Mouse (Mus musculus): ENCODE data around the gene Prr15l.

The Prr15l gene

GRCm38 (mm10) chr11:96928088-96928487 is at the start of gene Prr15l:
Prr15l (plus strand) TSS chr11:96928104.
- no peak for DNase-seq (ENCODE audit: low read depth)

DNA sequence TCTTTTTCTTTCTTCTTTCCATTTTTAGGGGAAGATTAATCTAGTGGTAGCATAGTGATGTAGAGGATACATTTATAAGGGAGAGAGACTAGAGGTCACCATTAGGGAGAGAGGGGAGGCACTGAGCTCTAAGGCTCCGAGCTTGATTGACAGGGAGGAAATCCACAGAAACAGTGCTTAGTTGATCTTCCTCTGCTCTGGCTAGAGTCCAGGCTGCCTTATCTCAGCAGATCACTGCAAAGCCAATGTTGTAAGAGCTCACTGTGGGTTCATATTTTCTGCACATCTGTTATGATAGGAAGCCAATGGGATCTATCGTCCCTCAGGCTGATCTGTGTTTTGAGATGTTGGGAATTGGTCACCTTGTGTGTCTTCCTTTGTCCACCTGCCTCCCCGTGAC is 49.2 kb upstream of the Prr15l start:
- no peak for DNase-seq (ENCODE audit: low read depth)

- no peak for DNase-seq (ENCODE audit: low read depth)
Observed at GRCm38 (mm10) chr11:96879359-96879758, 48.5 kb upstream of the Prr15l start.

GRCm38 (mm10) chr11:96880296-96880695 is 47.6 kb upstream of the Prr15l start:
- no peak for DNase-seq (ENCODE audit: low read depth)

GRCm38 (mm10) chr11:96885901-96886340 is 42.0 kb upstream of the Prr15l start:
- DNase-seq (ENCODE audit: low read depth): no peak

DNA sequence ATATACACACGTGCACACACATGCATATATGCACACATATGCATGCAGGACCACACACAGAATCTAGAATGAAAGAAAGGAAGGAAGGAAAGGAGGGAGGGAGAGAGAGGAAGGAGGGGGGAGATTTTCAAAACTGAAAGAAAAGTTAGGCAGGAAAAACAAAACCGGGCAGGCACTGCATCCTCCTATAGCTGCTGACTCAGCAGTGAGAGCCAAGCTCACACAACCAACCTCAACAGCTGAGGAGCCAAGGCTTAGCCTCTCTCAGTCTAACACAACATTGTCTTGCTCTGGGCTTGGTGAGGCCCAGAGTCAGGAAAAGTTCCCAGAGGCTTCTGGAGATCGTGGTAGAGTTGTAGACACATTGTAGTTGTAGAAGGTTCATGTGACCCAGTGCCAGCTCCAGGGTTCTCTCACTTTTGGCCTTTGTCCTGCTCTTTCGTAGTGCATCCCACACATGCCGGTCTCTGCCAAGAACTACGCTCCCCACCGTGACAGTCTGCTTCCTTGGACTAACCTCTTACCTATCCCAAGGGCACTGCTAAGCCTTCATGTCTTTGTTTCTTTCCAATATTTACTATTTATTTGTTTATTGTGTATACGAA is 40.9 kb upstream of the Prr15l start:
- no peak for DNase-seq (ENCODE audit: low read depth)

GRCm38 (mm10) chr11:96891784-96892527 is 35.9 kb upstream of the Prr15l start:
- no peak for DNase-seq (ENCODE audit: low read depth)

DNA sequence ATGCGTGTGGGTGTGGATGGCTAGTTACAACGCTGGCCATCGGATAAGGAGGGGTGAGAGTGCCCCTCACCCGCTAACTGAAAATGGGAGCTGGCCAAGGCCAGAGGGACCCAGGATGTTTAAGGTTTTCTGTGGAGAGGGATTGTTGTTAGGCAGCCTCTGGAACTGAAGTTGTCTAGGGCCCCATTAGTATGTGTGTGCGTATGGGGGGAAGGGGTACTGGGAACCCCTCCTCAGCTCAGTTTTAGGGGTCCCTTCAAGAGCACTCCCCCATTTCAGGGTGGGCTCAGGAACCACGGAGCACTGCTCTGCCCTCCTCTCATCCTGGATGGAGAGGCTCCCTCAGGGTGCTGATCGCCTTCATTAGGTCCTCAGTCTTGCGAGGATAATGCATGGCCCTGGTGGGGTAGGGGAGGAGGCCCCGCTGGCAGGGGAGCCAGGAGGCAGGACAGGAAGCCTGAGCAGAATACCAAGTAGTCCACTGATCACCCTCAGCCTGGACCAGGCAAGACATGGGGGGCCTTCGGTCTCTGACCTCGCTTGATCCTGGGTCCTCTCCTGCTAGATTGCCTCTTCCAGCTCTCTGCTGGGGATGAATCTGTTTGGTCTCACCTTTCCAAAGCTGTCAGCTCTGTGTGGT is 34.6 kb upstream of the Prr15l start:
- DNase-seq (ENCODE audit: low read depth): no peak

GRCm38 (mm10) chr11:96895886-96896285 is 32.0 kb upstream of the Prr15l start:
- DNase-seq (ENCODE audit: low read depth): no peak

DNA sequence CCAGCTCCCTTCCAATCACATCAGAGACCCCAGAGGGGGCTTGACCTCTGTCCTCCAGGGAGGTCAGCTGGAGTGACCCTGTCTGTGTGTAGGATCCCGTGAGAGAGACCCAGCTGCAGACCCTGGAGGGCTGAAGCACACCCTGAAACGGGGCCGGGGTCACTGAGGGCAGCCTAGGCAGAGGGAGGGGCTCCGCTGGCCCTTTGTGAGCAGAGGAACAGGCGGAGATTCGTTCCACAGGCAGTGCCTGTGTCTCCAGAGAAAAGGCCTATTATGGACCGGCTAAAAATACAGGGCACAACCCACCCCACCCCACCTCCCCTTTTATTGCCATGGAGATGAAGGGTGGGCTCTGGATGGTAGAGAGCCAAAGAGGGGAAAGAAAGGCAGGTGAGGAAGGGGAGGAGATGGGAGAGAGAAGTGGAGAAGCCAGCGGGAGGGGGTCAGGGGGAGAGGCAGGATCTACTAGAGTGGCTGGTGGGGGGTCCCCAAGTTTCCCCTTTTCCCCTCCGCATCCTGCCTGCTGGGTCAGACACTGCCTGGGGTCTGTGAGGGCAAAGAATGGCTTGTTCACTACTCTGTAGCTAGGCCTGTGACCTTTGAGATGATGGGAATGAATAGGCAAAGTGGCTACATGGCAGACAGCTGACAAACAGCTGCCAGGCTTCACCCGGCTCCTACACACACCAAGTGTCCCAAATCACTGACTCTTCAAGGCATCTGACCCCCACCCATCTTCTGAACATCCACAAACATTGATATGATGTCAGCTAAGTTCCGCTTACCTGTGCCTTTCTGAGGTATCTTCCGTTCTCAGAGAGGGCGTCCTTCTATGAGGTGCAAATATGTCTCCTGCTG is 28.2 kb upstream of the Prr15l start:
- no peak for DNase-seq (ENCODE audit: low read depth)

DNA sequence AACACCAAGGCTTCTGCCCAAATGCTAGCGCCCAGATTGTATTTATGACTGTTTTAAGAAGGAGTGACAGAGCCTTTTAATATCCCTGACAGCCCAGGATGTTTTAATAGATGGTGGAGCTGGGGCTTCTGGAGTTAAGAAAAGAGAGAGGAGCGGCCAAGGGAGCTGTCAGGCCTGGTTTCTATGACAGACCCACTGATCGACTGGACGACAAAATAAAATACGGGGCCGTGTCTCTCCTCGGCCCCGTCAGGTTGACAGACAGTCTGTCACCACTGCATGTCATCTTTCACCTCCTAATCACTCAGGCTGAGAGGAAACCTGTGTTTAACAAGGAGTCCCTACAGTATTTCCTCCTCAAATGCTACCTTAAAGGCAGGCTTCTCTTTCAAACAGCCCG is 26.6 kb upstream of the Prr15l start:
- no peak for DNase-seq (ENCODE audit: low read depth)

DNA sequence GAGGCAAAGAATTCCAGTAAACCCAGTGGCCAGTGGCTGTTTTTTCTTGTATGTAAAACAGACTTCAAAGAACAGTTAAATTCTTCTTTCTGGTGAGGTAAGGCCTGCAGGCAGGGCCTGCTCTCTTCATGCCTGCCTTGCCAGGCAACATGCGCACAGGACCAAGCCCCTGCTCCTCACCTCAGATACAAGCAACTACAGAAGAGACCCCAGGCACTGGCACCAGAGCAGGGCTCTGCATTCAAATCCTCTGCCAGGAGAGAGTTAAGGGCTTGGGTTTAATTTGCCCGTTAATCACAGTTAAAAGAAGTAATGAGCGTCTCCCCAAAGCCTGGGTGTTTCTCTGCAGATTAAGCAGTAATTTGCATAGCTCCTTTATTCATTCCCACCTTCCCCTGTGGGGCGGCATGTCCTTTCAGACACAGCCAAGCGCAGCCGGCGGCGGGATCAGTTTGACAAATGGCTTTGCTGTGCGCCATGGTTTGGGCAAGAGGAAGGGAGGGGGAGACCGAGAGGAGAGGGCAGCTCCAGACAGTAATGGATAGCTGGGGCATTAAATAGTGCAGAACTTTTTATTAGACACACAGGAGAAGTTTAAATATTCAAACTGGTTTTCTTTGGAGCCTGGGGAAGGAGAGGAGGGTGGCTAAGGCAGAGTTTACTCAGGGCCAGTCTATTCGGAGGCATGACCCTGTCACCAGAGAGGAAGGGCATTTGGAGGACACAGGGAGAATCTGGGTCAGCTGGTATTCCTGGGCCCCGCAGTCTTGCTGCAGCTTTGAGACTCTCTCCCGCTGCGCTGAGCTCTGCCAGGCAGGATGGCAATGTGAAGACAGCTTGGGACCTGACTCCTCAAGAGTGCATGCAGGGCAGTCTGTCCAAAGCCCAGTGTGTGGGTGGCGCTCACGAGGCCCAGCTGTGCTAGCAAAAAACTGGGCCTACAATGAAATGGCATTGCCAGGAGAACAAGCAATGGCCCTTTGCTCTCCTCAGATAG is 25.0 kb upstream of the Prr15l start:
- no peak for DNase-seq (ENCODE audit: low read depth)

GRCm38 (mm10) chr11:96906431-96907161 is 21.3 kb upstream of the Prr15l start:
- DNase-seq (ENCODE audit: low read depth): no peak

GRCm38 (mm10) chr11:96908594-96908993 is 19.3 kb upstream of the Prr15l start:
- DNase-seq (ENCODE audit: low read depth): no peak

GRCm38 (mm10) chr11:96910003-96910402 is 17.9 kb upstream of the Prr15l start:
- DNase-seq (ENCODE audit: low read depth): peak; percentile 77

DNA sequence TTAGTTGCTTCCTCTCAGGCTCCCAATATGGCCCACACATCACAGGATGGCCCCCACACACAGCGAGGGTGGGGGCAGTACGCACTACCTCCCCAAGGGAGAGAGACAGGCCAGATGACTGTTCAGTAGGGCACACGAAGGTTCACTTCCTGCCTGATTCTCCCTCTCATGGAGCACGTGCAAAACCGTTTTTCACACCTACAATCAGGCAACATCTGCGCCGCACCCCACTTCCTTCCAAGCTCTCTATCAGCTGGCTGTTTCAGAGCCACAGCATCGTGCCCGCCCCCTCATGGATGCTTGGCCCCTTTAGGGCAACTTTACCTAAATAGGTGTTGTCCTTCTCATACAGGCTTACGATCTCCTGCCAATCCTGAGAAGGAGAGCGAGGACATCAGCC is 15.2 kb upstream of the Prr15l start:
- no peak for DNase-seq (ENCODE audit: low read depth)

DNA sequence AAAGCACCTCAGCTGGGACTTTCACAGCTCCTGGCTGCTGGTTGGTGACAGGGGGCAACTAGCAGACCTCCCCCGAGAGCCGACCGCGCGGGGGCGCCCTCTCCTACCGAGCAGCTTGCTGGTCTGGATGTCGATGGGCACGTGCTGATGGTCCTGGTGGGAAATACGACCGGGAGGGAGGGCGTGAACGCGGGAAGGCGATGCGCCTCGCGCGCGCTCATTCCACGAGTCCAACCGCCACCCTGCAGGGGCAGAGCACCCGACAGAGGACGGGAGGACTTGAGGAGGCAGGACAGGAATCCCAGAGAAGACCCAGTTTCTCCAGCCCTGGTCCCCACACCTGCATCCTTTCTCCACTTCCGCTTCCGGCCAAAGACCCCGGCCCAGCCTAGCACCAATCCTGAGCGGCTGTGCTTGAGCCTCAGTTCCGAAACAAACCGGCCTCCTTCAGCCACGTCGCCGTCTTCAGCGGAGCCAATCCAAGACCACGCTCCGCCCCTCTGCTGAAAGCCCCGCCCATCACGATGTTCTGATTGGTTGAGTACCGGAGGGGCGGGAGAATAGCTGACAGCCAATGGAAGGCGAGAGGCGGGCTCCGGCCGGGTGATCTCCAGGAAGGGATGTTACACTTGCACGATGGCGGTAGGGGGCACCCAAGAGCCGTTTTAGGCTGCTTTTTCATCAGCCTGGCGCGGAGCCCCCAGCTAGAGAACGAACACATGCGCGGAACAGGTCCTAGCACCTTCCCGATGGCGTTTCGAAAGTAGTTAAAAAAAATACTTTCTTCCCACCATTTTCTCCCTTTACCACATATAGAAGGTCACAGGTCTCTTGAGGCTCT is 11.6 kb upstream of the Prr15l start, which contains the start of gene Cdk5rap3:
TSS of gene Cdk5rap3 (minus strand) at position 453 of the 841 bp plus-strand sequence.
- DNase-seq (ENCODE audit: low read depth): peak; percentile 99

DNA sequence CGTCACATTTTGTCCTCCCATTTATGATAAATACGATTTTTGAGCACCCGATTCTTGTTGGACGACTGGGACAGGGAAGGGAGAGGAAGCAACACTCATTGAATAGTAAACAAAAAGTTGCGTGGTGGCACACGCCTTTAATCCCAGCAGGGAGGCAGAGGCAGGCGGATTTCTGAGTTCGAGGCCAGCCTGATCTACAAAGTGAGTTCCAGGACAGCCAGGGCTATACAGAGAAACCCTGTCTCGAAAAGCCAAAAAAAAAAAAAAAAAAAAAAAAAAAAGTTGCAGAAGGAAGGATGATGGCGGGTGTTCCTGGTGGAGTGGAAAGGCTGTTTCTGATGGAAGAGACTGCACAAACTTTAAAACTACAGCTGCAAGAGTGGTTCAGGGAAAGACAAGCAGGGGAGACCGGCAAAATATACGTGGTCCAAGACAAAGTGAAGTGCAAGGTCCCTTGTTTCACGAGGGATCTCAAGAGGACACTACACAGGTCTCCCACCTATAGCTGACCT is 11.0 kb upstream of the Prr15l start:
- no peak for DNase-seq (ENCODE audit: low read depth)

DNA sequence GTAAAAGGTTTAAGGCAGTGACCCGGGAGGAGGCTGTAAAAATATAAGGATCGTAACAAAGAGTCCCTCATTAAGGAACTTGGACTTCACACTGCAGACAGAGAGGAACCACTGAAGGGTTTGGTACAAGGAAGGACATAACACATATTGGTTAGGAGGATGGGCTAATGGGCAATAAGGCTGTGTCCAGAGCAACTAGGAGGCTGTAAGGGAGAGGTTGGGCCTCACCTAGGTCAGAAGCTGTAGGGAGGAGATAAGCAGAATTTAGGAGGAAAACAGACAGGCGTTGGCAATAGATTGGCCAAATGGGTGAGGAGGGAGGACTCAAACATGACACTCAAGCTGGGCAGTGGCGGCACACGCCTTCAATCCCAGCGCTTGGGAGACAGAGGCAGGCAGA is 10.5 kb upstream of the Prr15l start:
- no peak for DNase-seq (ENCODE audit: low read depth)
